Mouse (Mus musculus): ENCODE measurements around the gene Itih1. TPM values are rescaled to one million over a fixed set of nuclear protein-coding genes. Genes with fewer than 3 reads are reported as not detected.

Gene Itih1
- total RNA-seq, 2 experiments from 2014 or later: 0.36 TPM; not detected in 1

GRCm38 (mm10) chr14:30904307-30904706, 38.8 kb downstream of the Itih1 start:
- no peak for DNase-seq

DNA sequence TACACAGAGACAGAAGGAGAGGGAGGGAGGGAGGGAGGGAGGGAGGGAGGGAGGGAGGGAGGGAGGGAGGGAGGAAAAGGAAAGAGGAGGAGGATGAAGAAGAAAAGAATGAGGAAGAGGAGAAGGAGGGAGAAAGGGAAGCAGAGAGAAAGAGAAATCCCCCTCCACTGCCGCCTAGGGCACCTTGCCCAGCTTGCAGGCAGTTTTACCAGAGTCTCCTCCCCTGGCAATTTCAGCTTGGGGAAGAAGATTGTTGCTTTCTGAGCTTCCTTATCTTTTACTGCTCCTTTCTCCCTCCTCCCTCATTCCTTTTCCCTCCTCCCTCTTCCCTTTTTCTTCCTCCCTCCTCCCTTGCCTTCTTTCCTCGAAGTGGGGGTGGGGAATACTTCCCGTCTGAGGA, 40.1 kb downstream of the Itih1 start:
- no peak for DNase-seq

- DNase-seq: no peak
Observed at GRCm38 (mm10) chr14:30902628-30903027, 40.5 kb downstream of the Itih1 start.

DNA sequence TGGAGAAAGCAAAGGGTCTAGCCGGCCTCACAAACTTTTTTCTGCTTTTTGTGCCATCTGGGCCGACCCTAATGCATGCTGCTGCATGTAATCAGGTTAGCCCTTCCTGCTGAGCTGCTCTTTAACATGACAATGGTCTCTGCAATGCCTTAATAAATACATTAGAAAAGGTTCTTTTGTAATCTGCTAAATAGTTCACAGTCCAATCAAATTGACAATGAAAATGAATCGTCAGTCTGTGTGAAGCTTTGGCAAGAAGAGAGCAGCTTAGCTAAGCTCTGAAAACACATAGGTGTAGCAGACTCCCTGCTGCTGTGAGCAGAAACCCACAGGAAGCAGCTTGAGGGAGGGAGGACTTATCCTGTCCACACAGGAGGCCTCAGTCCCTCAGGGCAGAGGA, 43.1 kb downstream of the Itih1 start:
- DNase-seq: no peak

DNA sequence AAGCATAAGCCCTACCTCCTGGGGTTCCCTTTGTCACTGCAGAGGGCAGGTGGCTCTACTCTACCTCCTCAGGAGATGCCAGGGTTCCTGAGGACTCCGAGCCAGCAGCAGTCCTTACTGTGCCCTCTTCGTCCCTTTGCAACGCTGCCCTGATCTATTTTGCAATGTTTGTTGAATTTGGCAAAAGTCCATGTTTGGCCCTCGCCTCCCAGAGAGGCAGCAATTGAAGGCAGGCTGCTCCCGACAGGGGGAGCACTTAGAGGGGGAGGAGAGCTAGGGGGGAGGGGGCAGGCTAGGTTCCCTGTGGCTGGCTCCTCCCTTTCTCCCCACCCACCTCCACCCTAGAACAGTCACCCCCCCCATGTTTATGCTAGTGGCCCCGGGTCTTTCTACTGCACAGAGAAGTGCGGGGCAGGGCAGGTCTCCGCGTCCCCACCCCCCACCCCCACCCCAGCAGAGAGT, 54.8 kb downstream of the Itih1 start:
- DNase-seq: peak; percentile 63 to 75

DNA sequence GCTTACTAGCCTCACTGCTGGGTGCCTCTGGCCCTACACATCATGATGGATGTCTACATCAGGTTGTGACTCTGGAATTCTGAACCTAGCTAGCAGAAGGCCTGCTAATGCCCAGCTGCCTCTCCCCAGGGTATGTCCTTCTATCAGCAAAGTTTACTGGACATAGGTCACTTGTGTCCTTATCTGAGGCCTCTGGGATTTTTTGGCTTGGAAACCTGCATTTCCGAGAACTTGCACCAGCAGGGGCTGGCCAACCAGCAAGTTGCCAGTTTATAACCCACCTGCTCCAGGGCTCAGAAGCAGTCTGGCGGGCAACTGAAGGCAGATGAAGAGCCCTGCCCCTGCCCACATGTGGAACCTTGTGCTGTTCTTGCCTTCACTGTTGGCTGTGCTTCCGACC, 56.9 kb downstream of the Itih1 start, which contains the start of gene Itih4:
TSS of gene Itih4 (plus strand) at position 273 of the 400 bp plus-strand sequence.
- no peak for DNase-seq

- DNase-seq: no peak
Observed at GRCm38 (mm10) chr14:30885298-30885697, 57.8 kb downstream of the Itih1 start.

- DNase-seq: no peak
Observed at GRCm38 (mm10) chr14:30881718-30882108, 61.4 kb downstream of the Itih1 start.

DNA sequence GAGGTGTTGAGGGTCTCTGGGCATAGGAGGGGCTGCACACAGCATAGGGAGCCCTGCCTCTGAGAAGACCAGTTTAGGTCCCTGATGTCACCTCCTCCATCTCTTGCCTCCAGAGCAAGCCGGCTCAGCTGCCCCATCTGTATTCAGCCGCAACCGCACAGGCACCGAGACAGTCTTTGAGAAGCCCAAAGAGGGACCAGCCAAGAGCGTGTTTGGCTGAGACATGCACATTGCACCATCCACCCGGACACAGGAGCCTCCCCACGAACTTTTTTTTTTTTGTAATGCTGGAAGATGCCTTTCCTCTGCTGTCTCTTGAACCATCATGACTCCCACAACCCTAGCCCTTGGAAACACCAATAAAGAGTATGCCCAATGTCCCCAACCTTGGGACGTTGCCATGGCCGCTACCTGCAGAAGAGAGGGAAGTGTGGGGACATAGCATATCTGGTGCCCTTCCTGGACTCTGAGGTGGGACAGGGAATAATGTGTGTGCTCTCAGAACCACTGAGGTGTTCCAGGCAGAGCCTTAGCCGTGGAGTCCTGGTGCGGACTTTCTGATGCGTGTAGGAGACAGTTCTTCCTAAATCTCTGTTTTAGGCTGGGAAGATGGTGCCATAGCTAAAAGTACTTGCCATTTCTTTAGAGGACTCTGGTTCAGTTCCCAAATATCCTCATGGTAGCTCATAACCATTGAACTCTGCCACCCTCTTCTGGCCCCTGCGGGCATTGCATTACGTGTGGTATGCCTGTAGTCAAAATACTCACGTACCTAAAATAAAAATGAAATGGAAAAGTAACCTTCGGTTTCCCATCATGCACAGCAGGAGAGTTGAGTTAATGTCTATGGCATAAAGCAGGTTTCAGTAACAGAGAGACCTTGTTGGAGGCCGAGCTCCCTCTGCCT, 62.0 kb downstream of the Itih1 start:
- peak; percentile 53 to 77 for DNase-seq

DNA sequence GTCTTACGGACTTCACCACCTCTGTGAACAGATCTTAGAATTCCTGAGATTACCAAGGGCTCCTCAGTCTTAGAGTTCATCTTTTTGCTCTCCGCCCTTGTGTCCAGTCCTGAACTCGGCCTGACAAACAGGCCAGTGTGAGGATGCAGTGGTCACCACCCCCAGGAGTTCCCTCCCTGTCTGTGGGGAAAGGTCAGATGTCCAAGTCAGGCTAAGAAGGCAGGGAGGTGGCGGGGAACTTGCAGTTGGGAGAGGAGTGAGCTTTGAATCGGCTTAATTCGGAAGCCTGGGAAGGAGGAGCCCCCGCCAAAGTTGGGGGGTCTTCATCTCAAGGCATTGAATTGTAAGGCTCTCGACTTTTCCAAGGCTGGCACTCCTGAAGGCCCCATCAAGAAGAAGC, 62.8 kb downstream of the Itih1 start:
- DNase-seq: no peak

GRCm38 (mm10) chr14:30879794-30880193, 63.3 kb downstream of the Itih1 start:
- DNase-seq: no peak

Other genes starting within 250 kb of the Itih1 start
- 10 to 100 TPM; 27.8 to 29.2 TPM for gene Sfmbt1, start 228.4 kb downstream of the Itih1 start, total RNA-seq (2021)
- gene Tmem110, start 117.7 kb downstream of the Itih1 start, total RNA-seq (2021): 10 to 100 TPM; 16.9 to 26.3 TPM
- gene Mustn1, start 64.1 kb downstream of the Itih1 start, total RNA-seq (2021): 1 to 10 TPM; 2.2 to 4.7 TPM
- 1 to 10 TPM; 4.5 to 5.3 TPM for gene Itih4, start 56.8 kb downstream of the Itih1 start, total RNA-seq (2021)
- 1 to 10 TPM in 1 of 2 experiments, under 1 TPM in 1; 0.16 to 2.0 TPM for gene Itih3, start 19.5 kb downstream of the Itih1 start, total RNA-seq (2021)
- 10 to 100 TPM; 11.2 to 12.6 TPM for gene Nek4, start 8.1 kb upstream of the Itih1 start, total RNA-seq (2021)
- 10 to 100 TPM; 45.8 to 49.2 TPM for gene Glt8d1, start 58.1 kb upstream of the Itih1 start, total RNA-seq (2021)
- gene Spcs1, start 58.4 kb upstream of the Itih1 start, total RNA-seq (2021): 100 to 1,000 TPM; 240 to 257 TPM
- 10 to 100 TPM; 56.9 to 57.6 TPM for gene Pbrm1, start 75.8 kb upstream of the Itih1 start, total RNA-seq (2021)
- 100 to 1,000 TPM in 1 of 2 experiments, 10 to 100 TPM in 1; 70.5 to 126 TPM for gene Gnl3, start 75.9 kb upstream of the Itih1 start, total RNA-seq (2021)
- 10 to 100 TPM; 50.5 to 85.0 TPM for gene Smim4, start 185.7 kb upstream of the Itih1 start, total RNA-seq (2021)
- 10 to 100 TPM; 24.0 to 29.3 TPM for gene Nt5dc2, start 187.8 kb upstream of the Itih1 start, total RNA-seq (2021)
- 10 to 100 TPM; 61.7 to 88.5 TPM for gene Stab1, start 225.4 kb upstream of the Itih1 start, total RNA-seq (2021)

All from adrenal gland, postnatal 36 days (tissue).